Mouse (Mus musculus) CH12F3 (cell line): Measurements from ENCODE around the gene Cog2.

Experiments used
- in situ Hi-C: fragments of 300-500 bp; cut with MboI; formaldehyde crosslinking; loops from 2 replicates; pipeline ENCODE4 v1.14.3; 2020; ENCODE audit warnings: low sequenced_read_pairs

Cog2 gene

GRCm38 (mm10) chr8:124567584-124567983 lies 47.0 kb downstream of the Cog2 start:
- in situ Hi-C loops = no loop called here

GRCm38 (mm10) chr8:124569100-124569499 lies 48.5 kb downstream of the Cog2 start:
- in situ Hi-C loops = no loop called here

DNA sequence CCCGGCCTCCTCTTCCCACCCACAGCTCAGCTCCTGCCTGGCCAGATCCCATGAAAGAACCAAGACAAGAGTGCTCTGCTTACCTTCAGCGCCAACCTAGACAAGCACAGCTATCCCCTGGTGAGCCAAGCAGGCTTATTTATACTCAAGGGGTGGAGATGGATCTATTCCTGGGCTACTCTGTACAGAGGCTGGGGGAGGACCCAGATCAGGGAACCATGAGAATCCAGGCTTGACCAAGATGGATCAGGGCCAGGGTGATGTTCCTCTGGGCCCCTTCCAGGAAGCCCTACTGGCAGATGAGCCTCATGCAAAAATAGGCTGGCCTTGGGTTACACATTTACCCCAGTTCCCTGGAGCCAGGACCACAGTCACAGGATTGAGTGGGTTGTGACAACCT lies 49.0 kb downstream of the Cog2 start, which contains the start of gene Agt:
Gene Agt, minus strand, starts transcription at position 114 of the 400 bp plus-strand sequence.
- in situ Hi-C loops = no loop called here

- in situ Hi-C loops = no loop called here
These were observed 51.3 kb downstream of the Cog2 start for GRCm38 (mm10) chr8:124571732-124572429.

DNA sequence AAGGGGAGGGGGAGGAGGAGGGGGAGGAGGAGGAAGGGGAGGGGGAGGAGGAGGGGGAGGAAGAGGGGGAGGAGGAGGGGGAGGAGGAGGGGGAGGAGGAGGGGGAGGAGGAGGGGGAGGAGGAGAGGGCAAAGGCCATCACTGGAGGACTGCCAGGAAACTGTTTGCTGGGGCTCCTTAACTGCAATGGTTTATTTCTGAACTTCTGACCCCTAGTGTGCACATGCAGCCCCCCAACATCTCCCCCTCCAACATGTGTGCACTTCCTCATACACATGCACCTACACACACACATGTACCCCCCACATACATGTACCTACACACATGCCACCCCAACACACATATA lies 51.8 kb downstream of the Cog2 start:
- in situ Hi-C loops = no loop called here

- in situ Hi-C loops = no loop called here
These were observed 53.2 kb downstream of the Cog2 start for GRCm38 (mm10) chr8:124573552-124574340.

DNA sequence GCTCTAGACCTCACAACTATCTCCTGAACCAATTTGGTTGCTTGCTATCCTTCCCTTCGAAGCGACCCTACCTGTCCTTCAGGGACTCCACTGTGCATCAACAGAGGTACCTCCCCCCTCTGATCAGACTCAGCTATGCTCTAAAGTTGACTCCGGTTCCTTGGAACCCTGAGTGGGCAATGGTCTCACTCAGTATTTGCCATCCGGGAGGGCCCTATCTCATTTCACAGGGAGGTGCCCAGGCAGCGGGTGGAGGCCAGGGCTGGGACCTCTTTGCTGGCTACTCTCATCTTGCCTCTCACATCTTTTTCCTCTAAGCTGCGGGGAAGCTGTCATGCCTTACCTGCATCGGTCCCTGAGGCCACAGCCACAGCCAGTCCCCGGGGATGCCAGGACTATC lies 55.2 kb downstream of the Cog2 start, which contains the start of gene Capn9:
Gene Capn9, plus strand, starts transcription at position 301 of the 400 bp plus-strand sequence.
- in situ Hi-C loops = no loop called here

DNA sequence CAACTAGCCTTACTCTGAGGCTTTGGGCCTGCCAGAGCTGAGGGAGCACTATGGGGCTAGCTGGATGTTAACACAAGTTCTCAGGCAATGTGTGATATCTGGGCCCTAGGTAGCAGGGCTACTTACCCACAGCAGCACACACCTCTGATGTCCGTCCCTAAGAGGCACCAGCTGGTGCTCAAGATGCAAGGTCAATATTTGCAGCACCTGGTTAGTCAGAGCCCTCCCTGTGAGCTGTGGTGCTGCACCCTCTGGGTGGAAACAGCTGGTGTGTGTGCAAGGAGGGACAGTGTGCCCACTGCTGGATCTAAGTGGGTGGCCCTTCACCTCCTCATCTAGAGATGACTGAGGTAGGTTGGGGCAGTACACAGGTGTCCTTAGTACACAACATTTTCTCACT lies 56.2 kb downstream of the Cog2 start:
- in situ Hi-C loops = no loop called here

DNA sequence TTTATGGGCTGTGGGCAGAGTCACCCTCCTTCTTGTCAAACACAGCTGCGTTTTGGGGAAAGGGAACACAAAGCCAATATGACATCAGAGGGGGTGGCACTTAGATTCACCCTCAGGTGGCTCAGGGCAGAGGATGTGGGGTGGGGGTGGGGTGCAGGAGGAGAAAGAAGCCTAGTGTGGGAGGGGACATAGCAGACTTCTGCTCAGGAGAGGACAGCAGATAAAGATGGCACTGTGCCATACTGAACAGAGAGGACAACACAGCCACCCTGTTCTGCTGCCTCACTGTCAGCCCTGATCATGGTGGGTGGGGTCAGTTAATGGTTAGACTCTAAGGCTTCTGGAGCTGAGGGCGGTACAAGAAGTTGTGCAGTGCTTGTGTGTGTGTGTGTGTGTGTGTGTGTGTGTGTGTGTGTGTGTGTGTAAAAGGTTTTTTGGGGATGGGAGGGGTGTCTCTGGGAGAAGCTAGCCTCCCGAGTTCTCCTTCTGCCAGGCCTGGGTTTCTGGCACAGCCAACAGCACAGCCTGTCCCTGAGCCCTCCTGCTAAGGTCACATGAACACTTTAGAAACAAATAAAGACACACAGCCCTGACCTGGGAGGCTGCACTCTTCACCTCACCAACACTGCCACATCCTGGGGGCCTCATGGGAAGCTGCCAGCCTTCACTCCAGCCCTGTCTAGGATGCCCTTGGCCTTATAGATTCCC lies 65.3 kb downstream of the Cog2 start:
- in situ Hi-C loops = no loop called here

DNA sequence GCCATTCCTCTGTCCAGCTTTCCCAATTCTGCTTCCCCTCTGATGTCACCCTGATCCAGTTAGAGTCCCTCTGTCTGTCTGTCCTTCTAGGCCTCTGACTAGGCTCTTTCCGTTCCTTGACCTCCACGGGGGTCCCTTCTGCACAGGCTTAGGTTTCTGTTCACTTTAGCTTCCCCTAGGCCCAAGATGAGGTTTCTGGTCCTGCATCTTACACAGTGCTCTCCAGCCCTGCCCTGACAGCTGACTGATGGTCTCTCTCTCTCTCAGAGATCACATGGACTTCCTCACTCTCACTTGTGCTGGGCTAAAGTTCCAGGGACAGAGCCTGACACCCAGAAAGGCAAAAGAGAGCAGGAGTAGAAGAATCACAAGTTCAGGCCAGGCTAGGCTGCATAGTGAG lies 66.0 kb downstream of the Cog2 start:
- in situ Hi-C loops = no loop called here

- in situ Hi-C loops = no loop called here
These were observed 68.8 kb downstream of the Cog2 start for GRCm38 (mm10) chr8:124589393-124589792.
